Mouse (Mus musculus): ENCODE results near the gene Pdpk1. TPM values are rescaled to one million over a fixed set of nuclear protein-coding genes. Genes with fewer than 3 reads are reported as not detected.

The Pdpk1 gene
- polyA plus RNA-seq, 1 experiment = 18.7 TPM

DNA sequence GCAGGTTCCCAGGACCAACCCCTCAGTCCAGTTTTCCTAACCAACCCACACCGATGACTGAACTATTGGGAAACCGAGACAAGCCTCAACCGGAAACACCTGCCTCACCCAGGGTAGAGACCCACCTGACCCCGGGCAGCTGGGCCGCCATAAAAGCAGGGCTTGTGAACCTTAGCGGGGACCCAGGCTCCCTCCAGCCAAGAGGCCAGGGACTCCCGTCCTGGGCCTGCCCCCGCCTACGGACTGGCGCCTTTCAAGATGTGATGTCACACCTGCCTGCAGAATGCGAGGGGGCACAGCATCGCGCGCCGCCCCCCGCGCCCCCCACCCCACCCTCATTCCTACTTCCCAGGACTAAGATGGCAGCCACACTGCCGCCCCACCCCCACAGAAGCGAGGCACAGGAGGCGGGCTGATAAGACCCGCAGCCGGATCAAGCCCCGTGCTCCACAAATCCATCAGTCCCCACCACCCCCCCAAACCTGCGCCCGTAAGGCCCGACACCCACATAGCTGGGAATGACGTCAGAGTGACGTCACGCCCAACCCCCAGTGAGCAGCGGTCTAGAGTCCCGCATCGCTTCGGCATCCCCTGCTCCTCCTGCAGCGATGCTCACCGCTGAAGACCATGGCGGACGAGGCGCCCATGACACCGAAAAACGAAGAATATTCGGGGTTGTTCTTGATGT, 18.0 kb upstream of the Pdpk1 start:
- Histone ChIP-seq H3K4me3 (replicated peaks; ENCODE audit: control insufficient read depth, low read depth, low read length) (peak overlapping the region; percentile 89), H3K27ac (ENCODE audit: control insufficient read depth, insufficient read depth, low read depth, low read length, poor library complexity) (peak overlapping the region; percentile 98), H3K4me1 (ENCODE audit: control insufficient read depth, insufficient read depth, low read length) (peaks cover 11% of the 10 kb centered on the region; the same call in 1 of the 2 replicates)
- TF ChIP-seq CTCF (IDR thresholded peaks at IDR 0.05; ENCODE audit: control insufficient read depth, insufficient read depth, low read length) (no peak), POLR2A (IDR thresholded peaks at IDR 0.05; ENCODE audit: borderline replicate concordance, control insufficient read depth, low read depth, low read length) (peak; percentile 35; the same call in 1 of the 2 replicates)
- 1% methylated on average over 41 of the region's 41 CpGs for WGBS

DNA sequence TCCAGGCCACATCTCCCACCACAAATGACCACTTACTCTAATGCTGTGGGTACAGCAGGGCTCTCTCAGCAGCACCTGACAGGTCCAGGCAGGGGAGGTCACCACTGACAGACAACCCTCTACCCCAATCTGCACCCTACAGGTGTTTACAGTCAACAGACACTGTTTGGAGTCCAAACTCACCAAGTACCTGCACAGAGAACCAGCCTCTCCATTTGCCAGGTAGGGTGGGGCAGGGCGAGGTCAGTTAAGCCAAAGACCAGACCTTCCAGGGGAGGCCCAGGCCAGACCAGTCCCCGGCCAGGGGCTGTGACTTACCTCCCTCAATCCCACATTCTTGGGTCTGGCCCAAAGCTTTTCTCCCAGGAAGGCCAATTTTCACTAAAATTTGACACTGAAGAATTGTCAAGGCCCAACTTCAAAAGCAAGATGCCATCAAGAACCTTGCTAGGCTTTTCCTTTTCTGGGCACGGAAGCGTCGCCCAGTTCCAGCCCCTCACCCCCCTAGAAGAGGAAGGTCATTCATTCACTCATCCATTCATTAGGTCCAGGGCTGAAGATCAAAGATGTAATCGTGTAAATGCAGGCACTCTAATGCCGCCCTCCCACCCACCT, 17.3 kb upstream of the Pdpk1 start:
- 30% methylated on average over 7 of the region's 7 CpGs for WGBS
- Histone ChIP-seq H3K27ac (ENCODE audit: control insufficient read depth, insufficient read depth, low read depth, low read length, poor library complexity) (peak overlapping the region; percentile 98), H3K4me1 (ENCODE audit: control insufficient read depth, insufficient read depth, low read length) (peaks cover 11% of the 10 kb centered on the region; the same call in 1 of the 2 replicates), H3K4me3 (replicated peaks; ENCODE audit: control insufficient read depth, low read depth, low read length) (peak overlapping the region; percentile 89)
- TF ChIP-seq POLR2A (IDR thresholded peaks at IDR 0.05; ENCODE audit: borderline replicate concordance, control insufficient read depth, low read depth, low read length) (no peak), CTCF (IDR thresholded peaks at IDR 0.05; ENCODE audit: control insufficient read depth, insufficient read depth, low read length) (no peak)

DNA sequence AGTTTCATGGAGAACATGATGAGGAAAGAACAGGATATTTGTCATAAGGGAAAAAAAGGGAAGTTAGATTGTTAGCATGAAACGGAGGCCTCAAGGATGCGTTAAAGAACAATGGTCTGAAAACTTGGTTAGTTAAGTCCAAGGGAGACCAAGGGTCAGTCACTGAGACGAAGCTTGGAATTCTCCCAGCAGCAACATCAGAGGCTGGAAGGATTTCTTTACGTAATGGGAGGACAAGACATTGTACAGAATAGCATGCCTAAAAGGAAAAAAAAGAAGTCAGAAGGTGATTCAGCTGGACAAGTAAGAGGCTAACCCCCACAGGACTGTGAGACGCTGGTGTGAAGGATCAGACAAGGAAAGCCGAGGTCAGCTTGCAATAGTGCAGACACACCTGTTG, 16.4 kb upstream of the Pdpk1 start:
- TF ChIP-seq CTCF (IDR thresholded peaks at IDR 0.05; ENCODE audit: control insufficient read depth, insufficient read depth, low read length) (no peak), POLR2A (IDR thresholded peaks at IDR 0.05; ENCODE audit: borderline replicate concordance, control insufficient read depth, low read depth, low read length) (no peak)
- Histone ChIP-seq H3K4me3 (replicated peaks; ENCODE audit: control insufficient read depth, low read depth, low read length) (peak overlapping the region; percentile 21), H3K4me1 (ENCODE audit: control insufficient read depth, insufficient read depth, low read length) (peaks cover 11% of the 10 kb centered on the region; the same call in 1 of the 2 replicates), H3K27ac (ENCODE audit: control insufficient read depth, insufficient read depth, low read depth, low read length, poor library complexity) (peak overlapping the region; percentile 49)
- WGBS = 29% methylated on average over 6 of the region's 6 CpGs

DNA sequence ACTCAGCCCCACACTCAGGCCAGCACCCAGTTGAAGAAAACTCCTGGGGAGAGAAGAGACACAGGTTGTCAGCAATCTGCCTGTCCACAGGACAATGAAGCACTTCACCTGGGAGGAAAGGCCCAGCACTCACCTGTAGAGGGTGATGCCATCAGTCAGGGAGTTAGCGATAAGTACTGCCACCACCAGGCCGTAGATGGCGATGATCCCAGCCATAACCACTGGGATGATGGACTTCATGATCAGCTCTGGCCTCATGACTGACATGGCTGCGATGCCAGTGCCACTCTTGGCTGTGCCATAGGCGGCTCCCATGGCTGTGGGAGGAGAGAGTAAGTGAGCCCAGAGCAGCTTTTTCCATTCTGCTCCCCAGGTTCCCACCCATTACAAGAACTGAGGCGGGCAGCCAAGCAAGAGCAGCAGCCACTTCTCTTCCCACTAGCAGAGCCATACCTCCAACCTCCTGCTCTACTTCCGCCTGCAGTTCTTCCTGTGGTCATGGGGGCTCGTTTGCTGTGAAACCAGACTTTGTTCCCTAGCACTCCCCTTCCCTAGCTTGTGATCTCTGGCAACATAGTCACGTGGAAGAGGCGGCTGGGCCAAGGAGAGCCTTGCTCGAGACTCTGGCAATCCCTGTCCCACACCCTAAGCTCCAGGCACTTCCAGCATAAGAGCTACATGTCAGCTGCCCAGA, 14.0 kb upstream of the Pdpk1 start:
- H3K27ac ChIP-seq (ENCODE audit: control insufficient read depth, insufficient read depth, low read depth, low read length, poor library complexity) = peak overlapping the region; percentile 14
- 62% methylated on average over 11 of the region's 11 CpGs for WGBS
- H3K4me1 ChIP-seq (ENCODE audit: control insufficient read depth, insufficient read depth, low read length) = peaks cover 8% of the 10 kb centered on the region
- TF ChIP-seq CTCF (IDR thresholded peaks at IDR 0.05; ENCODE audit: control insufficient read depth, insufficient read depth, low read length) (0 out of 2 replicates have a peak, but pooled peaks have one; percentile 4), POLR2A (IDR thresholded peaks at IDR 0.05; ENCODE audit: borderline replicate concordance, control insufficient read depth, low read depth, low read length) (no peak)
- no peak overlapping the region for H3K4me3 ChIP-seq (replicated peaks; ENCODE audit: control insufficient read depth, low read depth, low read length)

DNA sequence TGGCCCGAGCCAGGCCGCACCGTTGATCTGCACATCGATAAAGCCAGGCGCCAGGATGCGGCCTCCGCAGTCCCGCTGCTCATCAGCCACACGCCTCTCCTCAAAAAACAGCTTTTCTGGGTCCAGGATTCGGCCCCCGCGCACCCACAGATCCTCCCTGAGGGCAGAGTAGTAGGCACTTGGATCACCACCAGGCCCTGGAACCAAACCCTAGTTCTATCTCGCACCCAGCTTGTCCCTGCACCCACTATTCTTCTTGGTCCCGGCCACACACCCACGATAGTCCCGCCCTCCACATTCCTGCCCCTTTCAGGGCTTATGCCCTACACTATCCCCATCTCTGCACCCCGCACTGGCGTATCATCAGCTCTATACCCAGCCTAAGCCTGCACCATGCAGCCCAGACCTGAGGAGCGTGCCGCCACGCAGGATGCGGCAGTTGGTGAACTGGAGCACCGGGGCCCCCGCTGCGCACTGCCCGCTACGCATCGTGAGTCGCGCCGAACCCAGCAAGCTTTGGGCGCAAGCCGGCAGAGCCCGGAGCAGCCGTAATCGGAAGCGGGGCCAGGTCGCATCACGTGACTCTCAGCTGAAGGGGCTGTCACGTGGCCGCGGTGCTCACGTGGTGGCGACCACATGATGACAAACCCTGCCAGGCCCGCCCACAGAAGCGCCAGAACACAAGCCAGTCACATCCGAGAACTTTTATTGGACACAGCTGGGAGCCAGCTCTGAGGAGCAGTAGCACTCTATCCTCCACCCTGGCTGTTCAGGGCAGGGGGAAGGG, 12.6 kb upstream of the Pdpk1 start, which contains the start of gene Amdhd2:
TSS of gene Amdhd2 (minus strand) at position 591 of the 787 bp plus-strand sequence.
- H3K4me1 ChIP-seq (ENCODE audit: control insufficient read depth, insufficient read depth, low read length) = peaks cover 9% of the 10 kb centered on the region
- H3K27ac ChIP-seq (ENCODE audit: control insufficient read depth, insufficient read depth, low read depth, low read length, poor library complexity) = peak within 1 kb of the TSS; percentile 94
- peak within 1 kb of the TSS; percentile 90 for H3K4me3 ChIP-seq (replicated peaks; ENCODE audit: control insufficient read depth, low read depth, low read length)
- peak; percentile 86 for TF ChIP-seq POLR2A (IDR thresholded peaks at IDR 0.05; ENCODE audit: borderline replicate concordance, control insufficient read depth, low read depth, low read length)
- TF ChIP-seq CTCF (IDR thresholded peaks at IDR 0.05; ENCODE audit: control insufficient read depth, insufficient read depth, low read length) = no peak
- under 1% methylated on average over 47 of the region's 47 CpGs for WGBS

DNA sequence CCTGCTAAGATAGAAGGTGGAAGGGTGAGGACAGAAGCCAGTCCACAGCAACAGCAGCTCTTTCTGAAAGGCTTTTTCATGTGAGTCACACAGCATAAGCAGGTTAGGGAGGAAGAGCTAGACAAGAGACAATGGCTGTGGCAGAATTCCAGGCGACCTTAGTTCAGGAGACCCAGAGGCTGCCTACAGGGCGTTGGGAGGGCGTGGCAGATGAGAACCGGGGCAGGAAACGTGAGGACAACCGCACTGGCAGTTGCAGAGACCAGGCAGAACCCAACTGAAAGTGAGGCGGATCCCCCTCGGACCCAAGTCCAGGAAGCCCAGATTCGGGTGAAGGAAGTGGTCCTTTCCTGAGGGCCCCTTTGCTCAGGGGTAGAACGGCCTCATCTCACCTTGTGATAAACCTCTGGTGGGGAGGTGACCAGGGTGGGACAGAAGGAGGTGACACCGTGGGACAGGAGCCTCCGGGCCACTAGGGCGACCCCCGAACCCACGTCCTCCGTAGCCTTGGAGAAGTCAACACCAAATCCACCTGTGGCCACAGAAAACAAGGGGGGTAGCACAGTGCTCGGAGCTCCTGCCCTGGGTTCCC, 12.0 kb upstream of the Pdpk1 start:
- no peak for TF ChIP-seq POLR2A (IDR thresholded peaks at IDR 0.05; ENCODE audit: borderline replicate concordance, control insufficient read depth, low read depth, low read length)
- TF ChIP-seq CTCF (IDR thresholded peaks at IDR 0.05; ENCODE audit: control insufficient read depth, insufficient read depth, low read length) = no peak
- H3K27ac ChIP-seq (ENCODE audit: control insufficient read depth, insufficient read depth, low read depth, low read length, poor library complexity) = peak overlapping the region; percentile 94
- H3K4me1 ChIP-seq (ENCODE audit: control insufficient read depth, insufficient read depth, low read length) = peaks cover 9% of the 10 kb centered on the region
- 2% methylated on average over 17 of the region's 17 CpGs for WGBS
- H3K4me3 ChIP-seq (replicated peaks; ENCODE audit: control insufficient read depth, low read depth, low read length) = peak overlapping the region; percentile 90

DNA sequence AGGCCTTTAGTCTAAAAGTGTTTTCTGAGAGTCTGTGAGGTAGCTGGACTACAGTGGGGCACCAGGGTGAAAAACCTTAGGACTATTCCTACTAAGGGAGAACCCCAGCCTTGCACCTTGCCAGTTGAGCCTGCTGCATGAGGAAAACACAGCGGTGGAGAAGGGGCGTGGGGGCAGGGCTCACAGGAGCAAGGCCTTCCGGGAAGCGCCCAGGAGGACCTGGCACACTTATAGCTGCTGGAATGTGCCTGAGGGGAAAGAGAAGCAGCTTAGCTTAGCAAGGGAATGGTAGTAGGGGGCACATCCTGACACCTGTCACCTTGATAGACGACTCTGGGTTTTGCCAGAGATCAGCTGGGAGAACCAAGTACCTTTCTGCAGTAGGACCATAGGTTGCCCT, 10.7 kb upstream of the Pdpk1 start:
- TF ChIP-seq CTCF (IDR thresholded peaks at IDR 0.05; ENCODE audit: control insufficient read depth, insufficient read depth, low read length) (no peak), POLR2A (IDR thresholded peaks at IDR 0.05; ENCODE audit: borderline replicate concordance, control insufficient read depth, low read depth, low read length) (no peak)
- Histone ChIP-seq H3K27ac (ENCODE audit: control insufficient read depth, insufficient read depth, low read depth, low read length, poor library complexity) (no peak overlapping the region), H3K4me3 (replicated peaks; ENCODE audit: control insufficient read depth, low read depth, low read length) (no peak overlapping the region), H3K4me1 (ENCODE audit: control insufficient read depth, insufficient read depth, low read length) (peaks cover 8% of the 10 kb centered on the region)
- 88% methylated on average over 5 of the region's 5 CpGs for WGBS
